Mouse (Mus musculus): ENCODE data around the gene Ascc2. TPM values are rescaled to one million over a fixed set of nuclear protein-coding genes. Genes with fewer than 3 reads are reported as not detected.
"Not testable (repeated sequence)": the region's sequence is repeated elsewhere in the genome, so short reads cannot be mapped to it uniquely, and the experiment has no call there.

Ascc2 gene
- polyA plus RNA-seq, 1 experiment from 2014 or later = 26.7 TPM

DNA sequence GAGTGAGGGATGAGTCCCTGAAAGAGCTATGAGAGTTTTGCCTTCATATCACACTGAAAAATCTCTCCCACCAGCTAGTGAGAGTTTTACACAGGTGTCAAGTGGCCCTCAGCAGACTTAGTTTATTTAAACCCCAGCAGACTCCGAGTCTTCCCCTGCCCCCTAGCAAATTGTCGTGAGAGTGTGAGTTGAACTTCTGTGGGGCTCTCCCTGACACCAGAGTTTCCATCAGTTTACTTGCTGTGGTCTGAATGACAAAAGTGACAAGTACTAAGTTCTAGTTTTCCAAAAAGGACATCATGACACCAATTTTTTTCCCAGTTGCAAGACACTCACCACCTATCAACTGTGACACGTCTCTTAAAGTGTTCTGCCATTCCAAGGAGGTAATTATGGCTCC, 50.3 kb downstream of the Ascc2 start:
- Histone ChIP-seq H3K36me3 (peaks cover 11% of the 10 kb centered on the region), H3K27ac (no peak overlapping the region), H3K4me1 (peaks cover 6% of the 10 kb centered on the region; the same call in 1 of the 2 replicates), H3K9ac (no peak overlapping the region), H3K4me2 (no peak overlapping the region), H3K27me3 (replicated peaks) (0 out of 2 replicates have a peak, but pooled peaks cover 3% of the 10 kb centered on the region), H3K9me3 (replicated peaks) (no peaks in the 10 kb centered on the region), H3K4me3 (no peak overlapping the region)
- no peak for ATAC-seq
- WGBS (ENCODE audit: insufficient replicate concordance) = 43% methylated on average over 3 of the region's 3 CpGs

DNA sequence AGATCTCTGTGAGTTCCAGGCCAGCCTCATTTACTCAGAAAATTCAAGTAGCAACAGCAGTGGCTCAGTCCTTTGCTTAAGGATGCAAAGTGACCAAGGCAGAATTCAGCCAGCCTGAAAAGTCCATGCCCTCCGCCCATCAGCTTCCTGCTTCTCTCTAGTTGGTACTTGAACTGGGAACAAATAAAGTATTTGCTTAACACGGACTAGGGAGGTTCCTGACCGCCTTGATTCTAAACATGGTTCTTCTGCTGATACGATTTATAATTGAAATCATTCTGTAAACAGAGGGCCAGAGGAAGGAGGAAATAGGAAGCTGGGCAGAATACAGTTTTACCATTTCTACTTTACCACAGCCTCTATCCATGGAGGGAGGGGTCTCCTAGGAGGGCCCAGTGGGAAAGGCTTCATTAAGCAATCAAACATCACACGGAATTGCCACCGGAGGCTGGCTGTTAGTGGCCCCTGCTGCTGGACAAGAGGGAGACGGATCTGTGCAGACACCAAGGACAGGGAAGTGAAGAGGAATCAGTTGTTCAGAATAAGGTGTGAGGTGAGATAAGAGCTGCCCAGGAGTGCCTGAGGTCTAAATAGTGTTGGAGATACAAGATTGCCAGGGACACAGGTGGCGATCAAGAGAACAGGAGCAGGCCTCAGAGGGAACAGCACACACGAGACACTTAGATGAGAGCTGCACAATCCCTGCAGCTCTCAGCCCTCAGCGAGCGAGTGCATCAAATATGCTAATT, 51.3 kb downstream of the Ascc2 start:
- H3K36me3 ChIP-seq = 0 out of 2 replicates have a peak, but pooled peaks cover 4% of the 10 kb centered on the region
- H3K4me3 ChIP-seq = no peak overlapping the region
- no peak for ATAC-seq
- 48% methylated on average over 11 of the region's 11 CpGs for WGBS (ENCODE audit: insufficient replicate concordance)
- peaks cover 6% of the 10 kb centered on the region; the same call in 1 of the 2 replicates for H3K4me1 ChIP-seq
- H3K9ac ChIP-seq = no peak overlapping the region
- no peak overlapping the region for H3K4me2 ChIP-seq
- H3K27me3 ChIP-seq (replicated peaks) = peaks cover 3% of the 10 kb centered on the region; the same call in 1 of the 2 replicates
- no peaks in the 10 kb centered on the region for H3K9me3 ChIP-seq (replicated peaks)
- H3K27ac ChIP-seq = no peak overlapping the region

DNA sequence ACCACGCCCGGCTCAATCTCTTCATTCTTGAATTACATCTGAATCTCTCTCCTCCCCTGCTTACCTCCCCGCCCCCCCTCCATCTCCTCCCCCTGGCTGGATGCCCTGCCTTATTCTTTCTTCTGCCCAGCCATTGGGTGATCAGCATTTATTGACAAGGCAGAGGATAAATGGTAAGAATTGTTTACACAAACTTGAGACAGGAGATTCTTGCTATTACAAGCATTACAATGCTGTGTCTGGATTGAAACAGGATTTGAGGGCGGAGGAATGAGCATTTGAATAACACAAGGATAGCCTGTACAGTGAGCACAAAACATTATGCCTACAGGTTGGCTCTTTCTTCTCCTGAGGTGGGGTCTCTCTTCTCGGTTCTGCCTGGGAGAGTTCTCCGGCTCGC, 52.8 kb downstream of the Ascc2 start:
- ATAC-seq = no peak
- Histone ChIP-seq H3K27me3 (replicated peaks) (peaks cover 3% of the 10 kb centered on the region; the same call in 1 of the 2 replicates), H3K4me2 (no peak overlapping the region), H3K4me3 (no peak overlapping the region), H3K9ac (no peak overlapping the region), H3K9me3 (replicated peaks) (no peaks in the 10 kb centered on the region), H3K36me3 (no peaks in the 10 kb centered on the region), H3K27ac (no peak overlapping the region), H3K4me1 (peaks cover 6% of the 10 kb centered on the region; the same call in 1 of the 2 replicates)
- WGBS (ENCODE audit: insufficient replicate concordance) = 82% methylated on average over 7 of the region's 7 CpGs

DNA sequence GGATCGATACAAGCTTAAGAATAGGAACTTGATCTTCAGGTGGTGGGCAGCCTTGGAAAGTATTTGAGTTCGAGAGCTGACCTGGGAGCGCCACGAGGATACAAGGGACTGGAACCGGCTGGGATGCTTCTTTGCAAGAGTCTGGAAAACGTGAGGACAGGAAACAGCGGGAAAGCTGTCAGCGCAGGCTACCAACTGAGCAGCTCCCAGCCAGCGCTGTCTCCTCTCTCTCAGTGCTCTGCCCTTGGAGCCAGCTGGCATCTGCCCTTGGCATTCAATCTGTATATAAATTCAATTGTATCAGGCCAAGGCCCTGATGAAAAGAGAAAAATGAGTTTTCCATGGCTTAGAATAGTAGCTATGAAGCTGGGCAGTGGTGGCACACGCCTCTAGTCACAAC, 53.7 kb downstream of the Ascc2 start:
- H3K9ac ChIP-seq = no peak overlapping the region
- H3K27ac ChIP-seq = no peak overlapping the region
- no peak overlapping the region for H3K4me2 ChIP-seq
- H3K27me3 ChIP-seq (replicated peaks) = peaks cover 3% of the 10 kb centered on the region; the same call in 1 of the 2 replicates
- no peak for ATAC-seq
- peaks cover 6% of the 10 kb centered on the region; the same call in 1 of the 2 replicates for H3K4me1 ChIP-seq
- 58% methylated on average over 10 of the region's 10 CpGs for WGBS (ENCODE audit: insufficient replicate concordance)
- no peaks in the 10 kb centered on the region for H3K36me3 ChIP-seq
- H3K4me3 ChIP-seq = no peak overlapping the region
- no peaks in the 10 kb centered on the region for H3K9me3 ChIP-seq (replicated peaks)

DNA sequence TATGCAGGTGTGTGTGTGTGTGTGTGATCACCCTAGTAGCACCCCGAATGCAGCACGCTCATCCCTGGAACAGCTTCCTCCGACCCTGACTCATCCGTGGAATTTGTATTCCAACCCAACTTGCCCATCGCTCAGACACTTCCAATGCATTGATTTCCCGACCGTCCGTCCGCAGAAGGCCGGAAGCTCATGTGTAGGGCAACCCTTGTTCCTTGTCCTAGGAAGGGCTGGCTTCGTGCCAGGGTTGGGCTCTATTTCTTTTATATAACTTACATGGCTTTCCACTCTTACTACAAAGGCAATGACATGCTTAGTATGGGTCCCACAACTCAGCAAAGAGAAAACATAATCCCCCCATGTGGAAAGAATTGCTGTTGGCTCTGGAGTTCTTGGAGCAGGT, 54.6 kb downstream of the Ascc2 start:
- 75% methylated on average over 11 of the region's 11 CpGs for WGBS (ENCODE audit: insufficient replicate concordance)
- H3K36me3 ChIP-seq = no peaks in the 10 kb centered on the region
- H3K9ac ChIP-seq = no peak overlapping the region
- H3K4me2 ChIP-seq = no peak overlapping the region
- H3K4me3 ChIP-seq = no peak overlapping the region
- no peak for ATAC-seq
- H3K27me3 ChIP-seq (replicated peaks) = peaks cover 3% of the 10 kb centered on the region; the same call in 1 of the 2 replicates
- H3K9me3 ChIP-seq (replicated peaks) = no peaks in the 10 kb centered on the region
- peaks cover 6% of the 10 kb centered on the region; the same call in 1 of the 2 replicates for H3K4me1 ChIP-seq
- H3K27ac ChIP-seq = no peak overlapping the region

DNA sequence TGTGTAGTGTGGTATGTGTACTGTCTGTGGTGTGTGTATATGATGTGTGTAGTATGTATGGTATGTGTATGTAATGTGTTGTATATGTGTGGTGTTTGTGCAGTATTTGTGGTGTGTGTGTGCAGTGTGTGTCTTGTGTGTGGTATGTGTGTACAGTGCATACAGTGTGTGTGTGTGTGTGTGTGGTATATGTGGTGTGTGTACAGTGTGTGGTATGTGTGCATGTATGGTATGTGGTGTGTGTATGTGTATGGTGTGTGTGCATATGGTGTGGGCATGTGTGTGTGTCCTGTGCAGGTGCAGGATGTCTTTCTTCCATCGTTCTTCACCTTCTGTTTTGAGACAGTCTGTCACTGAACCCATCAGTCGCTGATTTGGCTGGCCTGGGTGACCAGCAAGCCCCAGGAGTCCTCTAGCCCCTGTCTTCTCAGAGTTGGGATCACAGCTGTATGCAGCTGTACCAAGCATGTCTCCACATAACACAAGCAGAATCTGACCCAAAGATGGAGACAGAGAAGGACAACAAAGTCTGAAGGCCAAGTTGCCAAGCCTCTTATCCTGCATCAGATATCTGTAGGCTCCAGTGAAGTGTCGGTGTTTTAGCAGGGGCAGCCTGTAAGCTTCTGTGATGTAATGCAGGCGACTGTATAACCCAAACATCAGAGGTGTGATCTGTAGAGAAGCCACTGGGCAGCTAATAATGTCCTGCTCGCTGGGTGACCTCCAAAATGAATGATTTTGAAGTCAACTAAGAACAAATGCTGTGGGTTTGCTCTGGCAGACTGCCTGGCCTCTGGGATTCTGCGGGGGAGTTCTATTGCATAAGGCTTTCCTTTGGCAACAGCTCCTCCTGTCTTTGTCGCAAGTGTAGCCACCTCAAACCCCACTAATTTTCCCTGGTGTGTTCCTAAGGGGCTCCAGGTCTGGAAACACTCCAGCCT, 59.8 kb downstream of the Ascc2 start:
- Histone ChIP-seq H3K9ac (no peak overlapping the region), H3K36me3 (peaks cover 22% of the 10 kb centered on the region), H3K9me3 (replicated peaks) (no peaks in the 10 kb centered on the region), H3K4me2 (no peak overlapping the region), H3K27ac (no peak overlapping the region), H3K4me3 (no peak overlapping the region), H3K4me1 (peaks cover 5% of the 10 kb centered on the region; the same call in 1 of the 2 replicates), H3K27me3 (replicated peaks) (no peaks in the 10 kb centered on the region; the same call in 1 of the 2 replicates)
- WGBS (ENCODE audit: insufficient replicate concordance) = 39% methylated on average over 7 of the region's 7 CpGs
- ATAC-seq = no peak

DNA sequence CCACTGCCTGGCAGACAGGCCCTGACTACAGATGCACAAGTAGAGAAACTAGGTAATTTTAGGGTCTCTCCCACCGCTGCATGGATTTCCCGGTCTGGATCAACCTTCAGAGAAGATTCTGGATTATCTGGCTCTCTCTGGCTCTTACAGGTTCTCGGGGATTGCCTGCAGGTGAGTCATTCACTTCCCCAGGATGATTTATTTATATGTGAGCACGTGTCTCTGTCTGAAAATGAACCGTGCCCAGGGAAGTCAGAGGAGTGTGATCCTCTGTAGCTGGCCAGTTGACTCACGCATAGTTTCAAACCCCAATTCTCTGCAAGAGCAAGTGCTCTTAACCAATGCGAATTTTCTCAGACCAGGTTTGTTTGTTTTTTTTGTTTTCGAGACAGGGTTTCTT, 63.2 kb downstream of the Ascc2 start:
- Histone ChIP-seq H3K27me3 (replicated peaks) (no peaks in the 10 kb centered on the region), H3K36me3 (peaks cover 29% of the 10 kb centered on the region), H3K9ac (no peak overlapping the region), H3K27ac (no peak overlapping the region), H3K4me2 (no peak overlapping the region), H3K4me1 (peaks cover 24% of the 10 kb centered on the region), H3K9me3 (replicated peaks) (no peaks in the 10 kb centered on the region), H3K4me3 (no peak overlapping the region)
- 83% methylated on average over 8 of the region's 8 CpGs for WGBS (ENCODE audit: insufficient replicate concordance)
- ATAC-seq = no peak

DNA sequence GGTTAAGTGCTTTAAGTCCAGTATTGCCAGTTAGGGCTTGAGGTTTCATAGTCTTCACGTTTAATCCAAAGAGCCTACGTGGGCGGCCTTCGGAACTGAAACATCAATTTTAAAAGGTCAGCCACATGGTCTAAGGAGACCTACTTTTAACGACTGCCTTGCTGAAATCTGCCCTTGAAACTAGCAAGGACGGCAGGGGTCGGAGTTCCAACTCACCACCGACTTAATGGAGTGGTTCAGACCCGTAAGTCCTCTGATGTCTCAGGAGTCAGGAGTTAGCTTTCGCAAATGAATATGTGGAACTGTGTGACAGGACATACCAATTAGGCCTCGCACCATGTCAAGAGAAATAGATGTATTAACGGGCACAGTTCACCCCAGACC, 66.1 kb downstream of the Ascc2 start:
- peak; percentile 6 for ATAC-seq
- H3K9ac ChIP-seq = peak overlapping the region; percentile 85
- WGBS (ENCODE audit: insufficient replicate concordance) = 2% methylated on average over 12 of the region's 12 CpGs
- H3K4me3 ChIP-seq = peak overlapping the region; percentile 79
- H3K4me1 ChIP-seq = peaks cover 31% of the 10 kb centered on the region
- H3K4me2 ChIP-seq = peak overlapping the region; percentile 74
- no peaks in the 10 kb centered on the region for H3K27me3 ChIP-seq (replicated peaks)
- no peaks in the 10 kb centered on the region for H3K9me3 ChIP-seq (replicated peaks)
- peaks cover 29% of the 10 kb centered on the region for H3K36me3 ChIP-seq
- peak overlapping the region; percentile 78 for H3K27ac ChIP-seq

DNA sequence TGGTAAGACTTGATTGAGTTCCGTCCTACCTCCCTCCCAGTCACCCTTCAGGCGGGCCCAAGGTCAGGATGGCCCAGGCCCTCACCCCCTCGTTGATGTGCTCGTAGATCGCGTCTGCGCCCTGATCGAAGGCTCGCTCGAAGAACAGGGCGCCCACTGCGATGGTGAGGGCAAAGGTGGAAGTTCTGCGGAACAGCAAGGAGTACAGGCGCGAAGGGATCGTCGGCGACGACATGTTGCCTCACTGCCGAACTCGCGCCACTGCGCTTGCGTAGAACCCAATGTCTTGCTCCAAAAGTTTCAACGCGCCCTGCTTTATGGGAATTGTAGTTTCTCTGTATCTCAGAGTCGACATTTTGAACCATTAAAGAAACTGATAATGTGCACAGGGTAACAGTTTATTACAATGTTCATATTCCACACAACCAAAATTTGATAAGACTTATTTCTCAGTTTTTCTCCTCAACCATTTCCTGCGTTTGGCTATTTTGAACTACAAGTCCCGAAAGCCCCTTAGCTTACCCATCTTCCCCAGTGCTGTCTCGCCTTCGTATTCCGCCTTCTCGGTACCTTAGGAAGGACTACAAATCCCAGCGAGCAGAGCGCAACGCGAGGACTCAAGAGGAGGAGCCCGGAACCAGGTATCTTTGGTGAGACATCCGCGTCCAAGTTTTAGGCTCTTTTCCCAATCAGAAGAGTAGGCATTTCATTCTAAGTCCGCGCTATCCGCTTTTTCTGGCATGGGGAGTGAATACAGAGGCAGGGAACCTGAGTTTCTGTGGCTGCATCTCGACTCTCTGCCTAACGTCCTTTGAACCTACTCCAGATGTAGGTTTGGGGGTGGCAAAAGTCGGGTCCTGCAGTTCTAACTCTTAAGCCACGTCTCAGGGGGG, 66.8 kb downstream of the Ascc2 start, which contains the start of the genes Uqcr10 and Zmat5:
Gene Uqcr10 (minus strand): TSS at position 271 of the 893 bp plus-strand sequence.
Gene Zmat5 (plus strand): TSS at position 607 of the 893 bp plus-strand sequence.
- peaks cover 31% of the 10 kb centered on the region for H3K4me1 ChIP-seq
- H3K9ac ChIP-seq = peak within 1 kb of the TSS; percentile 85
- H3K27me3 ChIP-seq (replicated peaks) = no peaks in the 10 kb centered on the region
- under 1% methylated on average over 47 of the region's 47 CpGs for WGBS (ENCODE audit: insufficient replicate concordance)
- peak within 1 kb of the TSS; percentile 78 for H3K27ac ChIP-seq
- ATAC-seq = peak; percentile 98
- H3K36me3 ChIP-seq = peaks cover 29% of the 10 kb centered on the region
- peak within 1 kb of the TSS; percentile 79 for H3K4me3 ChIP-seq
- no peaks in the 10 kb centered on the region for H3K9me3 ChIP-seq (replicated peaks)
- peak within 1 kb of the TSS; percentile 74 for H3K4me2 ChIP-seq

DNA sequence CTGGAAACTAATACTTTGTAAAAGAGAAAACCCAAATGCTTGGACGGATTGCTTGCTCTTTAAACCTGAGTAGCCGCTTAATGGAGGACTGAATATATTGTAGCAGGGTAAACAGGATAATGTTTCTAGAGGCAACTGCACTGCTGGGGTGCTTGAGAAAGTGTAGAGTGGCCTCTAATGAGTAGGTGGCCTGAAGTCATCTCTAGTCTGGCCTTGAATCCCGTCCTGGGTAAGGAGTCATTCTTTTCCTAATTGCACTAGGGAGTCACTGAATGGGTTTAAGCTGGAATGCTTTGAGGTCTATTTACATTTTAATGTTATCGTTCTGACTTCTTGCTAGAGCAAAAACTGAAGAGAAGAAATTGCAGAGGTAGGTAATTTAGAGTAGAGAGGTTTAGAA, 67.6 kb downstream of the Ascc2 start:
- Histone ChIP-seq H3K27me3 (replicated peaks) (no peaks in the 10 kb centered on the region), H3K9me3 (replicated peaks) (no peaks in the 10 kb centered on the region), H3K4me3 (peak overlapping the region; percentile 79), H3K4me2 (peak overlapping the region; percentile 74), H3K36me3 (peaks cover 27% of the 10 kb centered on the region), H3K27ac (peak overlapping the region; percentile 69), H3K9ac (peak overlapping the region; percentile 78), H3K4me1 (peaks cover 31% of the 10 kb centered on the region)
- no peak for ATAC-seq
- WGBS (ENCODE audit: insufficient replicate concordance) = 13% methylated on average over 4 of the region's 4 CpGs

DNA sequence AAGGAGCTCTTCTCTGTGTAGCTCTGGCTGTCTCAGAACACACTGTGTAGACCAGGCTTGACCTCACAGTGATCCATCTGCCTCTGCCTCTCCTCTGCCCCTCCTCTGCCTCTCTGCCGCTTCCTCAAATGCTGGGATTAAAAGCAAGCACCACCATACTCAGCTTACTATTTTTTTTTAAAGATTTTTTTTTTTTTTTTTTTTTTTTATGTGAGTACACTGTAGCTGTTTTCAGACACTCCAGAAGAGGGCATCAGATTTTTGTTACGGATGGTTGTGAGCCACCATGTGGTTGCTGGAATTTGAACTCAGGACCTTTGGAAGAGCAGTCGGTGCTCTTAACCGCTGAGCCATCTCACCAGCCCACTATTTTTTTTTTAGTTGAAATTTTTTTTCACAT, 72.6 kb downstream of the Ascc2 start:
- H3K27ac ChIP-seq; H3K4me2 ChIP-seq; H3K4me3 ChIP-seq; H3K27me3 ChIP-seq (replicated peaks); H3K9ac ChIP-seq; H3K36me3 ChIP-seq; ATAC-seq; H3K9me3 ChIP-seq (replicated peaks): not testable (repeated sequence)
- 78% methylated on average over 4 of the region's 4 CpGs for WGBS (ENCODE audit: insufficient replicate concordance)
- peaks cover 13% of the 10 kb centered on the region for H3K4me1 ChIP-seq
